Mouse (Mus musculus) left cerebral cortex, adult 9 months (tissue): Measurements from ENCODE around the gene Fam131b.
A peak's percentile ranks its signal among the peaks of the same experiment; 100 is the strongest.

Experiments
- DNase-seq, 2 experiments: peaks; one replicate each; pipeline ENCODE4 v3.0.0; 2022; ENCODE audit warnings: low spot score in 2 of 2

Gene Fam131b

GRCm38 (mm10) chr6:42355794-42356600 lies 31.6 kb upstream of the Fam131b start:
- DNase-seq: no peak

- no peak for DNase-seq
Observed at GRCm38 (mm10) chr6:42355366-42355765, 30.9 kb upstream of the Fam131b start.

GRCm38 (mm10) chr6:42354076-42355019 lies 29.9 kb upstream of the Fam131b start:
- DNase-seq: no peak

GRCm38 (mm10) chr6:42353180-42353579 lies 28.7 kb upstream of the Fam131b start:
- DNase-seq: no peak

GRCm38 (mm10) chr6:42352486-42352846 lies 28.0 kb upstream of the Fam131b start:
- no peak for DNase-seq

- DNase-seq: no peak
Observed at GRCm38 (mm10) chr6:42351776-42352485, 27.5 kb upstream of the Fam131b start.

GRCm38 (mm10) chr6:42350968-42351775 lies 26.7 kb upstream of the Fam131b start:
- no peak for DNase-seq

- DNase-seq: peak in 1 of 2 experiments; percentile 76
Observed at GRCm38 (mm10) chr6:42350021-42350967, 25.9 kb upstream of the Fam131b start.

- DNase-seq: peak; percentile 76 to 84
Observed at GRCm38 (mm10) chr6:42349426-42350020, 25.1 kb upstream of the Fam131b start, which contains the start of gene Zyx. Gene Zyx, plus strand, starts transcription at chr6:42349630.

- peak in 1 of 2 experiments; percentile 80 for DNase-seq
Observed at GRCm38 (mm10) chr6:42349006-42349425, 24.6 kb upstream of the Fam131b start.

- DNase-seq: no peak
Observed at GRCm38 (mm10) chr6:42348281-42349005, 24.0 kb upstream of the Fam131b start.

GRCm38 (mm10) chr6:42344255-42344654 lies 19.8 kb upstream of the Fam131b start:
- DNase-seq: no peak

- DNase-seq: no peak
Observed at GRCm38 (mm10) chr6:42343361-42344120, 19.1 kb upstream of the Fam131b start.

- no peak for DNase-seq
Observed at GRCm38 (mm10) chr6:42342171-42342570, 17.7 kb upstream of the Fam131b start.

- DNase-seq: no peak
Observed at GRCm38 (mm10) chr6:42339981-42340380, 15.5 kb upstream of the Fam131b start.

- DNase-seq: no peak
Observed at GRCm38 (mm10) chr6:42339189-42339588, 14.7 kb upstream of the Fam131b start.

GRCm38 (mm10) chr6:42330946-42331345 lies 6.5 kb upstream of the Fam131b start:
- DNase-seq: no peak

GRCm38 (mm10) chr6:42330216-42330615 lies 5.8 kb upstream of the Fam131b start:
- DNase-seq: no peak
